Mouse (Mus musculus) layer of hippocampus, adult 9-10 months (tissue): ENCODE data around the gene Cpox.

Experiments used
- DNase-seq: peaks from one replicate; pipeline ENCODE4 v3.0.0; 2022; ENCODE audit warnings: low spot score

The Cpox gene

GRCm38 (mm10) chr16:58751314-58751713, 81.2 kb downstream of the Cpox start:
- no peak for DNase-seq

DNA sequence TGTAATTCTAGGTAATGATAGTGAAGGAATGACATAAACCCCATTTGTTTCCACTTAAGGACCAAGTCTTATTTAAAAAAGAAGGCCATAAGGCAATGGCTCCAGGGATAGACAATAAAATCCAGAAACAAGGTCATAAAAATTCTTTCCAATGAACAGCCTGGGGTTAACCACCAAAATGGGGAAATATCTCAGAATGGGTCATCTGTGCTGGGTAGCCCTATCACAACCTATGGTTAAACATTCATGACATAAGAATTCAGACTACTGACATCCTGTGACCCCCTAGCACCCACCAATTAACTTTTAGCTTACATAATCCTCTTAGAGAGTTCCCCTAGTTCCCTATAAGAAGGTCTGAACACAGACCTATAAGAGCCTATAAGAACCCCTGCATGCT, 86.1 kb downstream of the Cpox start:
- DNase-seq = no peak

DNA sequence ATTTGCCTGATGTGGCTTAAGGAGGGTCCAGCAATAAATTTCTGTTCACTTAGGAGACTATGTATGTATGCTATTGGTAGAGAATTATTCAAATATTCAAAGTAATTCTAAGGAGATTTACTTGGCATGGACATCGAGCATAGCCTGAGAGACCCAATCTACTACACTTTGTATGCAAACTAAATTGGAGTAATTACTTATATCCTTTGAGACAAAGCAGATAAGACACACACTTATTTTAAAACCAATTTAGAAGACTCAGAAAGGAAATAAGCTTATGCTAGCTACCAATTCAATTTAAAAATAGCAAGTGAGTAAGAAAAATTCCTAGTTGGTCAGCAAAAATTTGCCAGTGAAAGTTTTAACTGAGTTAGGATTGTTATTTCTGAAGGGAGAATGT, 93.0 kb downstream of the Cpox start, which contains the start of gene Olfr172:
TSS of gene Olfr172 (minus strand) at position 101 of the 400 bp plus-strand sequence.
- no peak for DNase-seq
